Mouse (Mus musculus): ENCODE results near the gene Nol3. TPM values are rescaled to one million over a fixed set of nuclear protein-coding genes. Genes with fewer than 3 reads are reported as not detected.
"Not testable (repeated sequence)": the region's sequence is repeated elsewhere in the genome, so short reads cannot be mapped to it uniquely, and the experiment has no call there.

The Nol3 gene
- total RNA-seq, 4 experiments from 2014 or later = 10.6 to 13.8 (median 13.1) TPM

DNA sequence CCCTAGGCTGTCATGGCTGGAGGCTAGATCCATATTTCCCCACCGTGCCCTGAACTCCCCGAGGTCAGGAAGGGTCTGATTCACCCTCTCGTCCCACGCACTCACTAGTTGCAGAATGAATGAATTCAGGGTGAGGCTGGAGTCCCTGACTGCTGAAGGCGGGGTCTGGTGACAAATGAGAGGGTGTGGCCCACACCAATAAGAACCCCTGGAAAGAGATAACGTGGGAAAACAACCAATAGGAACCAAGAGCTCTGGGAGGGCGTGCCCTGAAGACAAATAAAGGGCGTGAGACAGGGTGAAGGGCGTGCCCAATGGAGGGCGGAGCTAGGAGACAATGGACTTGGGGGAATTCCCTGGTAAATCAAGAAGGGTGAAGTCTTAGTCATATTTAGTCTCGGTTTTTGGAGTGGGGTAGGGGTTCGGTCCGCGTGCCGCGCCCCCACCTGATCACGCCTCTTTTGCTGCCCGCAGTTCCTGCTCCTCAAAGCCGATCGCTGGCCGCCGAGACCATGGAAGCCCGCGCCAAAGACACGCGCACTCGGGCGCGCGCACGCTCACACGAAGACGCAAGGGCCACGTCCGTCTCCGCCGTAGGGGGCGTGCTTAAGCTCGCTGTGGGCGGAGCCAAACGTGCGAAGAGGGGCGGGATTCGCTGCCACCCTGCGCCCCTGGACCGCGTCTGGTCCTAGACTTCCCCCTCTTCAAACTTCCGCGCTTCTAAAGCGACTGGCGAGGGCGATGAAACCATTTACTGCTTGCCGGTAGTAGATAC lies 13.2 kb downstream of the Nol3 start:
- peak; percentile 92 to 93 for DNase-seq (ENCODE audit: low spot score in 2 of 2)

DNA sequence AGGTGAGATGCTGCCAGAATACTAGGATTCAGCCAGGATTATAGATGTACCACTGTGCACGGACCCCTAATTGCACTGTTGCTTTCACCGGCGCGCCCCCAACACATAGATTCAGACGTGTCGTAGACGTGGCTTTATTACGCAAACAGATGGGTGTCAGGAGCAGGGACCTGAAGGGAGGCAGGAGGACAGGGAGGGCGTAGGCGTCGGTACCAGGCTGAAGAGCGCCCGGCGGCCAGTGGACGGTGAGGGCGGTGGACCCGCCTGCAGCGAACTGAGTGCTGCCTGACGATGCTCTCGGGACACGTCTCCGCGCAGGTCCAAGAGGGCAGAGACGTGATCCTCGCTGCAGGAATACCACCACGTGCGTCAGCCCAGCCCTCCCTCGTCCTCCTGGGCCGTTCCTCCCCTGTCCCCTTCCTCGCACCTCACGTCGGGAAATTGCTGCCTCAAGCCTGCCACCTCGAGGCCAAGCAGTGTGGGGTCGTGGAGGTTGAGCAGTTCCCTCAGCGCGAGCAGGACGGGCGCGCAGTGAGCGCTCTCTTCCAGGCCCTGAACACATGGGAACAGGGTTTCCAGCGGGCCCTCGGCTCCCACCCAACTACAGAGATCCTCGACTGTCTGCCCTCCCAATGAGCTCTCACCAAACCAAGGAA lies 14.0 kb downstream of the Nol3 start, which contains the start of gene 4931428F04Rik:
Gene 4931428F04Rik (minus strand): TSS at position 60 of the 656 bp plus-strand sequence.
- DNase-seq (ENCODE audit: low spot score in 2 of 2) = peak in 1 of 2 experiments; percentile 59

DNA sequence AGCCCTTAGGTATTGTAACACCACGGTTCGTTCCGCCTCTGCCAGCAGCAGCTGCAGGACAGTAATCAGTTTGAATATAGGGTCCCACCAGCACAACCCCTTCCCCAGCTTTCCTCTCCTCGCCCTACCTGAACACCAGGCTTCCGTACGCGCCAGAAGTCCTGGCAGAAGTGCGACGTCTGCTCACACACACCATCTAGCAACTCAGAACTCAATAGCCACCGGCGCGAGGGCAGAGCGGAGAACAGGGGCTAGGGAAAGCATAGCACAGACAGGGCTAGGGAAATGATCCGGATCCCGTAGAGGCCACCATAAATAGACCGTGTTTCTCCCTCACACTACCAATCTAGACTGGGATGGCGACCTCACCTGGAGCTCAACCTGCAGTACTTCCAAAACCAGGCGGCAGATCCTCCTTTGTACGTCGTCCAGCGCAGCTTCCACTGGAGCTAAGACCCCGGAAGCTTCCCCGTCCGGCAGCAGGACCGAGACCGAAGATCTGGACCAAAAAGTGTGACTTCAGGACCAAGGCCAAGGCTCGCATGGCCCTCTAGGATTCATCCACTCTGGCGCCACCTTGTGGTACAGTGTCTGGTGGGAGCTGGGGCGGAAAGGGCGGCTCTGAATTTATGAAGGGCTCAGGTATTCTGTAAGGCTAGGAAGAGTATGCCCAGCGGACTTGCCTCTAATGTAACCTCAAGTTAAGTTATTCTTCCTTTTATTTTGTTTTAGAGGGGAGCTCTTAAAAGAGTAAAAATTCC lies 14.8 kb downstream of the Nol3 start:
- DNase-seq (ENCODE audit: low spot score in 2 of 2) = no peak

DNA sequence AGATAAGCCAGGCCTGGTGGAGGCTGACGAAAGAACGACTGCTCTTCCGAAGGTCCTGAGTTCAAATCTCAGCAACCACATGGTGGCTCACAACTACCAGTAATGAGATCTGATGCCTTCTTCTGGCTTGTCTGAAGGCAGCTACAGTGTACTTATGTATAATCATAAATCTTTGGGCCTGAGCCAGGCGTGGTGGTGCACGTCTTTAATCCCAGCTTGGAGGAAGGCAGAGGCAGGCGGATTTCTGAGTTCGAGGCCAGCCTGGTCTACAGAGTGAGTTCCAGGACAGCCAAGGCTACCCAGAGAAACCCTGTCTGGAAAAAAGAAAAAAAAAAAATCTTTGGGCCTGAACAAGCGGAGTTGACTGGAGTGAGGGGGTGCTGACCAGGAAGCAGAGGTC lies 15.4 kb downstream of the Nol3 start:
- not testable (repeated sequence) for DNase-seq (ENCODE audit: low spot score in 2 of 2)

DNA sequence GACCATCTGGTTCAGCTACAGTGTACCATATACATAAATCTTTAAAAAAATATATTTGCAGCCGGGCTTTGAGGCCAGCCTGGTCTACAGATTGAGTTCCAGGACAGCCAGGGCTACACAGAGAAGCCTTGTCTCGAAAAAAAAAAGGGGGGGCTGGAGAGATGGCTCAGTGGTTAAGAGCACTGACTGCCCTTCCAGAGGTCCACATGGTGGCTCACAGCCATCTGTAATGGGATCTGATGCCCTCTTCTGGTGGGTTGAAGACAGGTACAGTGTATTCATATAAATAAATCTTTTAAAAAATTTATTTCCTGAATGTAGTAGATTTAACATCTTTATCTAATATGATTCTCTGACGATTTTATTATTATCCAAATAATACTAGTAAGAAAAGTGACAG lies 15.9 kb downstream of the Nol3 start:
- not testable (repeated sequence) for DNase-seq (ENCODE audit: low spot score in 2 of 2)

DNA sequence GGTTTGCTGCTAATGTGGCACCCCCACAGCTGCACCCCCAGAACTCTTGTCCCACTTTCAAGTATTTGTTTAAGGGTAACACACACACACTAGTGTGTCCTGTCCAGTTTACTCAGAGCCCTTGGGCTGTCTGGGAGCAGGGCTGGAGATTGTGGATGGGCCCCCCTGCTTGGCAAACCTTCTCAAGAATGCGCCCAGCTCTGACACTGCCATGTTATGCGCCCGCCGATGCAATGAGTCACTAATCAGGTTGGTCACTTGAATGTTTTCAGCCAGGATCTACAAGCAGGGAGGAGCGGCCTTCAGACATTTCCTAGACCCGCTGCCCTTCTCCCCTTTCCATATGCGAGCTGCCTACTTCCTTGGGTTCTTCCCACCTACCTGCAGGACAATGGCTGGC lies 16.5 kb downstream of the Nol3 start:
- DNase-seq (ENCODE audit: low spot score in 2 of 2) = no peak

DNA sequence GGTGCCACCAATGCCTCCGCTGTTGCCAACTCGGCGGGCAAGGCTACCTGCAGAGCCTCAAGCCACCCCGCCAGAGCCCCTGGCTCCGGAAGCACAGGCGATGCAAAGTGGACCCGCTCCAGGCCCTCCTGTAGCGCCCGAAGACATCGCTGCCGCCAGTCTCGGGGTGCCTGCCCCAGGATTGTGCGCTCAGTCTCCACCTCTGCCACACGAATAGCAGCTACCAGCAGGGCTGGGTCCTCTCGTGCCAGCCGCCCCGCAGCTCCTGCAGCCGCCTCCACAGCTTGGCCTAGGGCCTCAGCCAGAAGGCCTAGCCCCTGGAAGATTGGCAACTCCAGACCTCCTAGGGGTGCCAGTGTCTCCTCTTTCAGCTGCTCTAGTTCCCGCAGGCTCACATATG lies 17.5 kb downstream of the Nol3 start:
- no peak for DNase-seq (ENCODE audit: low spot score in 2 of 2)

DNA sequence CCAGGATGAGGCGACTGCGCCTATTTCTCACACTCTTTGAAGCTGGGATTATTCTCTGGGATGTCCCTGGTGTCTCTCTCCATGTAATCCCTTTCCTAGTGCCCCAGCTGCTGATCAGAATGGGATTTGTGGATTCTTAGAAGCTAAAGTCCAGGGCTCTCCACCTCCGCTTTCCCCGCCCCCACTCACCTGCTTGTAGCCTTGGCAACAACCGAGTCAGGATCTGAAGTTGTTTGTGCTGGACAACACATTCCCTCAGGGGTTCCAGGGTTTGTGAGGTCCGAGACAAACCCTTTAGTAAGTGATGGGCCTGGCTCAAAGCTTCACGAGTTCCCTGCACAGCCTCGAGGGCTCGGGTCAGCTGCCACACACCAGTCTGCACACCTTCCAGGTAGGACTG lies 18.8 kb downstream of the Nol3 start:
- no peak for DNase-seq (ENCODE audit: low spot score in 2 of 2)

DNA sequence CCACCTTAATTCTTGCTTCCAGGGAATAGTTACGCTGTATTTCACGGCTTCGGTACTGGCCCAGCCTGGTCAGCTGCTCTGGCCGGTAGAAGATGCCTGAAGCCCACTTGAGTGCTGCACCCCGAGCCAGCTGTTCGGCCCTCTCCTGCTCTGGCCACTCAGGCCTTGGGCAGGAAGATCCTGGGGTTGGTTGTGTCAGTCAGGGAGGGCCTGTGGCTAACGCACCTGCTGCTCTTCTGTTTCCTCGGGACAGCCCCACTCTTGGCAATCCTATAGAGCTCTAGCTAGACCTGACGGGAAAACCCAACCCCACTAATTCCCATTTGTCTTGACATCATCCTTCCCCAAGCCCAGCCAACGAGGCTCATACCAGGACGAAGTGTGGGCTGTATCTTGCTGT lies 19.3 kb downstream of the Nol3 start:
- no peak for DNase-seq (ENCODE audit: low spot score in 2 of 2)

DNA sequence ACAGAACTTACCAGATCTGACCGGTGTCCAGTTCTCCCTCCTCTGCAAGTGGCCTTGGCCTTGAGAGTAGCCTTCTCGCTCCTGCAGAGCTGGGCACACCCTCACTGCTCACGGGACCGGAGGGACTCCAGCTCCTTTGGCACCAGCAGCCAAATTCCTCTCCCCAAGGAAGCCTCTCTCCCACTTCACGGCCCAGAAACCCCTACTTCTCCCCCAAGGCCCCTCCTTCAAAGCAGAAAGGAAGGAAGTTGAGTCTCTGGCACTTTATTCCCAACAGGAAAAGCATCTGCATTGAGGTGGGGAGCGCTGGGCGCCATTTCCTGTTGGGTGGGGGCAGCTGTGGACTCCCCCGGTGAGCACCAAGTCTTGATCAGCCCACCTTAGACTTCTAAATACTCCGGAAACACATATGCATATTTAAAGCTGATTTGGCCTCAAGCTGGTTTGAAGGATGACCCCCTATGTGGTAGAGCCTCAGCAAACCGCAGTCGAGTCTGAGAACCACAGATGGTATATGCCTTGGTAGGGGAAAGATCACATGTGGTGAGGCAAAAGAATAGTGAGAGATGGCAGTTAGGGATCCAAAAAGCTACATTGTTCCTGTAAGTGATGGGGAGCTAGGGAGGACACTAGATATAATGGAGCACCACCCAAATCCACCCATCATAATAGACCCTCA lies 20.1 kb downstream of the Nol3 start, which contains the start of gene Exoc3l:
Gene Exoc3l (minus strand): TSS at position 207 of the 679 bp plus-strand sequence.
- DNase-seq (ENCODE audit: low spot score in 2 of 2) = no peak

DNA sequence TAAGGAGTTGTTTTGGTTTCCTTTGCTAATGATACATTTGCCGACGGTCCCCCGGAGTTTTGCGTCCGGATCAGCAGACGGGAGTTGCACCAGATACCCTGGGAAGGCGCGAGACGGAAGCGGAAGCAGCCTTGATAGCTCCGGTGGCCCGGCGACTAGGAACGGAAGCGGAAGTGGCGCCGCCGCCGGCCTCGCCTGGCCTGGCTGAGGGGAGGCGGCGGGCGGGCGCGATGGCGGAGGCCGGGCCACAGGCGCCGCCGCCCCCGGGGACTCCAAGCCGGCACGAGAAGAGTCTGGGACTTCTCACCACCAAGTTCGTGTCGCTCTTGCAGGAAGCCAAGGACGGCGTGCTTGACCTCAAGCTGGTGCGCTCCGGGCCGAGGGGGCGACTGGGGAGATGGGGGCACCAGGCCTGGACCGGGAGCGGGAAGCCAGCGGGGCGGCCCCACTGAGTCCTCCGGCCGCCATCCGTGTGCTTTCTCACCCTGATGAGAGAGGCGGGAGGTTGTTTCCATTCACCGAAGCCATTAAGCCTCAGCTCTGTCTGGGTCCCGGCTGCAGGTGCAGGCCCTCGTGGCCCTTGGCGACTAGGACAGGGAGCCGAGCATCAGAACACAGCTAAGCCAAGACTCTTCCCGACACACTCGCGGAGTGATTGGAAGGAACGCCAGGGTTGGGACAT lies 21.7 kb downstream of the Nol3 start, which contains the start of gene E2f4:
Gene E2f4 (plus strand): TSS at position 153 of the 682 bp plus-strand sequence.
- DNase-seq (ENCODE audit: low spot score in 2 of 2) = peak; percentile 72 to 90

DNA sequence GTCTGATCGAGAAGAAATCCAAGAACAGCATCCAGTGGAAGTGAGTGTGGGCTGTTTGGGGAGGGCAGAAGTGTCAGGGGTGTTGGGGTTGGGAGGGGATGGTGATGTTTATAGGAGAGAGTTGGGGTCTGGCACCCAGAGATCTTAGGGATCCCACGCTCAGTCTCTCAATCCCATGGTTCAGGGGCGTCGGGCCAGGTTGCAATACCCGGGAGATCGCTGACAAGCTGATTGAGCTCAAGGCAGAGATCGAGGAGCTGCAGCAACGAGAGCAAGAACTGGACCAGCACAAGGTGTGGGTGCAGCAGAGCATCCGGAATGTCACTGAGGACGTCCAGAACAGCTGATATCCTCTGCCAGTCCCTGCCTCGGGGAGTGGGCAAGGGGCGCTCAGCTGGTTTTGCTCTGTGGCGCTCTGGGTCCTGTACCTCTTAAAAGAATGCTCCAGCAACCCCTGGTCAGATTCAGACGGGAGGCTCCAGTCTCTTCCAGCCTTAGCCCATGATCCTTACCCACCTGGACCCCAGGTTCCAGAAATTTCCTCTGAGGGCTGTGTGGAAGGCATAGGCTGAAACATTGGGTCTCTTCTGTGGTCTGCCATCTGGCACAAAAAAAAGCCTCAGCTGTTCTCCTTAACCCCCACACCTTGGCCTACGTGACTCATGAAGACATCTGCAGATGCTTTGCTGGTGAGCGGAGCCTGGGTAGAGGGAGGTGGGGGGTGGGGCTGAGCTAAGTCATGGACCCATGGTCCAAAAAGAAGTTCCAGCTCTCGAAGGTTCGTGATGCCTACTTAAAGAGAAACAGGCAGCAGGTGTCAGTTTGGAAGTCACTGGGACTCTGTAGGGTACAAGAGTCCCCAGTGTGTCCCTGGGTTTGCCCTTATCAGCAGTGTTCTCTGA lies 22.7 kb downstream of the Nol3 start:
- no peak for DNase-seq (ENCODE audit: low spot score in 2 of 2)

DNA sequence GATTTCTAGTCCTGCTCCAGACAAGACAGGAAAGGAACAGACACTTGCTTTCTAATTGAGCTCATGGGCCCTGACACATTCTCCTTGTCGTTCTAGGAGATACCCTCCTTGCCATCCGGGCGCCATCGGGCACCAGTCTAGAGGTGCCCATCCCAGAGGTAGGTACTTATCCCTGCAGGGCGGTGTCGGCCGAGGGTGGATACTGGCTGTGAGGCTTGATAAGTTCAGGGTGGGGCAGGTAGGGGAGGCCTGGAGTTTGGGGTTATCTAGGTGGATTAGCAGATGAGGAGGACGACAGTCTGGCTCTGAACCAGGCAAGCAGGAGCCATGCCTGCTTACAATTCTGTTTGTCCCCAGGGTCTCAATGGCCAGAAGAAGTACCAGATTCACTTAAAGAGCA lies 24.0 kb downstream of the Nol3 start:
- DNase-seq (ENCODE audit: low spot score in 2 of 2) = no peak

DNA sequence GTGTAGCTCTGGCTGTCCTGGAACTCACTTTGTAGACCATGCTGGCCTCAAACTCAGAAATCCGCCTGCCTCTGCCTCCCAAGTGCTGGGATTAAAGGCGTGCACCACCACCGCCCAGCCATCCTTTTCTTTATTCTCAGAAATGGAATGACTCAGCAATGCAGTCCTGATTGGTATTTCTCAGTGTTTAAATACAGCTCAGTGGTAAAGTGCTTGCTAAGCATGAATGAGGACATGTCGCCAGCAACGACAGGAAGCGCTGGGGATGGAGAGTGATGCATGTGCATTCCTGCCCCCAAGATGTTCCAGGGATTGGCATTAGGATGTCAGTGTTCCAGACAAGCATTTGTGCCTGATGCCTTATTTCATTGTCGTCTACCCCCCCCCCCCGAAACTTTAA lies 27.5 kb downstream of the Nol3 start:
- DNase-seq (ENCODE audit: low spot score in 2 of 2) = no peak

DNA sequence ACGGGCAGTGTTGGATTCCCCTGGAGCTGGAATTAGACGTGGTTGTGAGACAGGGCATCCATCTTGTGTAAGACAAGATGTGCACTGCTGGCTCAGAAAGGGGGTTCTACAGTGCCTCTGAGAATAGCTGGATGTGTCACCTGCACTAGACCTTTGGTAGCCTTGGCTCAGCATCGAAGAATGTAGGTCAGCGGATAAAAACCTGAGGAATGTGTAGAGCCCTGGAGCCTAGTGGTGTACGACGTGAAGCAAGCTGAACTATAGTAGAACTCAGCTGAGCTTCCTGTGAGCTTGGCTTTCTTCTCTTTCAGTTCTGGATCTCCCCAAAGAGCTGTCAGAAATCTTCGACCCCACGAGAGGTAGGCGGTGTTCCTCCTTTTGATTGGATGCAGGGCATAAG lies 27.9 kb downstream of the Nol3 start:
- DNase-seq (ENCODE audit: low spot score in 2 of 2) = no peak

DNA sequence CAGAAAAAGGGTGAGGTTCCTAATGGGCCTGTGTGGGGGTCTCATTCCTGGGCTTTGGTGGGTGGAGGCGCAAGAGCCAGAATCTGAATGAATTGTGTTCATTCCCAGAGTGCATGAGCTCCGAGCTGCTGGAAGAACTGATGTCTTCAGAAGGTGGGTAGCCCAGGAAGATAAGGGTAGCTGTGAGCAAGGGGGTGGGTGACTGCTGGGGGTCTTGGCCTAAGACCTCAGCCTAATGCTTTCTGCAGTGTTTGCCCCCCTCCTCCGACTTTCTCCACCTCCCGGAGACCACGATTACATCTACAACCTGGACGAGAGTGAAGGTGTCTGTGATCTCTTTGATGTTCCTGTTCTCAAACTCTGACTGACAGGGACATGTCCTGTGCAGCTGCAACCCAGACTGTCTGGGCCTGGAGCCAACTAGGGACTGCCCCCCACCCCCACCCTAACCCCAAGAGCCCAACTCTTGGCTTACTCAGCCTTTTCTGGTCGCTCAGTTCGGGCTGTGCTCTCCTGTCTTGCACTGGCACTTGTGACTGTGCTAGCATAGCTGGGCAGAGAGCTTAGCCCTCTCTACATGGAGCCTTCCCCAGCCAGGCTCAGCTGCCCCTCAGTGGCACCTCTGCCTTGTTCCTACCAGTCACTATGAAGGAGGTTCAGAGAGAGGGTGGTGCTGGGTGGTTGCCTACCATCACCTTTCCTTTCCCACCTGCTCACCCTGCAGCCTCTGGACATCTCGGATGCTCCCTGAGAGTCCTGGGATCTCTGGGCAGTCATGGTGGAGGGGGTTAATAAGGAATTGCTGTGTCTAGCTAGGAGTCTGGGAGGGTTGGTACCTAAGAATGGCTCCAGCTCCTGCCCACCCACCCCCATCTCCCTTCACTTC lies 28.6 kb downstream of the Nol3 start:
- DNase-seq (ENCODE audit: low spot score in 2 of 2) = no peak

DNA sequence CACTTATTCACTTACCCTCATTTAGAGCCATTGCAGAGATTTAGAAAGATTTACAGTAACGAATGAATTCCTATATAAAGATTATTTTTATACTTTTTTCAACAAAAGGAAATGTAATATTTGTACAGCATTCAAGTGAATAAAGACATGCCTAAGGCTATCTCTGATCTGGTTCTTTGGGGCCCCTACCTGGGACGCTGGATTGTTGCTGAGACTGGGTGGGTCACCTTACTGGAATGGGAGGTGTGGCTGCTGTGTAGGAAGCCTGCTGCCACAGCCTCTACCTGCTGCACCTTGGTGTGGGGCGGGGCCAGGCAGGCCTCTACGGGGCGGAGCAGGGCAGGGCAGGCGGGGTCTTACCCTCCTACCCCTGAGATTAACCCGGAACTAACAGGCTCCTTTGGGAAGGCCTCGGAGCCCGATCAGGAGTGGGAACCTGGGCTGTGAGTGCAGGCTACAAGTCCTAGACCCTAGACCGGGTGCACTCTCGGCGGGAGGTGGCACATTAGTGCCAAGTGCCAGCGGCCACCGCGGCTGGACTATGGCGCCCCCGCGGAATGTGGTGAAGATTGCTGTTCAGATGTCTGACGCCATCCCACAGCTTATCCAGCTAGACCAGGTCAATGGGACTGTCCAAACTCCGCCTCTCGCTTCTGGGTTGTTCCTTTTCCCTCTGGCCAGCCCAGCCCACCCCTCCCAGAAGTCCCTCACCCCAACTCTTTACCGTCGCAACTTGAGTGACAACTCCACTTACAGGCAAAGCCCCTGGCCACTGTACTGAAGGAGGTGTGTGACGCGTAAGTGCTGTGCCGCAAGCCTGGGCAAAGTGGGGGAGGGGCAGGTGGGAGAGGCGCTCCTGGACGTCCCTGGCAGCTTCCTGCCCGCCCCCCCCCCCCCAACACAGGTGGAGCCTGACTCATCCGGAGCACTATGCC lies 29.5 kb downstream of the Nol3 start, which contains the start of gene Elmo3:
Gene Elmo3 (plus strand): TSS at position 391 of the 935 bp plus-strand sequence.
- DNase-seq (ENCODE audit: low spot score in 2 of 2) = no peak
